Mouse (Mus musculus): Measurements from ENCODE around the gene Pnpla3. TPM values are rescaled to one million over a fixed set of nuclear protein-coding genes. Genes with fewer than 3 reads are reported as not detected.

The Pnpla3 gene
- polyA plus RNA-seq, 1 experiment = 0.61 TPM

GRCm38 (mm10) chr15:84126871-84127270 is 40.8 kb upstream of the Pnpla3 start:
- Histone ChIP-seq H3K9me3 (replicated peaks; ENCODE audit: control insufficient read depth, insufficient read depth, low read length, poor library complexity, severe bottlenecking) (no peaks in the 10 kb centered on the region), H3K4me3 (ENCODE audit: low read depth, low read length) (no peak overlapping the region), H3K27ac (ENCODE audit: insufficient read depth, low read length) (no peak overlapping the region), H3K4me1 (ENCODE audit: control insufficient read depth, insufficient read depth, low read length) (no peaks in the 10 kb centered on the region), H3K36me3 (ENCODE audit: control insufficient read depth, insufficient read depth, low read length, poor library complexity, severe bottlenecking) (no peaks in the 10 kb centered on the region), H3K9ac (ENCODE audit: low read depth, poor library complexity, severe bottlenecking) (no peak overlapping the region), H3K27me3 (ENCODE audit: control insufficient read depth, insufficient read depth, low read length, poor library complexity, severe bottlenecking) (no peaks in the 10 kb centered on the region)
- TF ChIP-seq POLR2A (IDR thresholded peaks at IDR 0.05; ENCODE audit: insufficient read depth, low read length) (no peak), CTCF (IDR thresholded peaks at IDR 0.05; ENCODE audit: low read depth, low read length) (peak; percentile 72), EP300 (IDR thresholded peaks at IDR 0.05; ENCODE audit: insufficient read depth, low read depth, low read length) (no peak)

GRCm38 (mm10) chr15:84131096-84131786 is 36.4 kb upstream of the Pnpla3 start:
- Histone ChIP-seq H3K4me1 (ENCODE audit: control insufficient read depth, insufficient read depth, low read length) (no peaks in the 10 kb centered on the region), H3K36me3 (ENCODE audit: control insufficient read depth, insufficient read depth, low read length, poor library complexity, severe bottlenecking) (no peaks in the 10 kb centered on the region), H3K9me3 (replicated peaks; ENCODE audit: control insufficient read depth, insufficient read depth, low read length, poor library complexity, severe bottlenecking) (no peaks in the 10 kb centered on the region), H3K27me3 (ENCODE audit: control insufficient read depth, insufficient read depth, low read length, poor library complexity, severe bottlenecking) (no peaks in the 10 kb centered on the region), H3K4me3 (ENCODE audit: low read depth, low read length) (peak overlapping the region; percentile 6; the same call in 1 of the 2 replicates), H3K27ac (ENCODE audit: insufficient read depth, low read length) (no peak overlapping the region), H3K9ac (ENCODE audit: low read depth, poor library complexity, severe bottlenecking) (no peak overlapping the region)
- TF ChIP-seq EP300 (IDR thresholded peaks at IDR 0.05; ENCODE audit: insufficient read depth, low read depth, low read length) (no peak), POLR2A (IDR thresholded peaks at IDR 0.05; ENCODE audit: insufficient read depth, low read length) (no peak)

- no peak for TF ChIP-seq CTCF (IDR thresholded peaks at IDR 0.05; ENCODE audit: low read depth, low read length)
- no peak for TF ChIP-seq POLR2A (IDR thresholded peaks at IDR 0.05; ENCODE audit: insufficient read depth, low read length)
- no peak for TF ChIP-seq EP300 (IDR thresholded peaks at IDR 0.05; ENCODE audit: insufficient read depth, low read depth, low read length)
- Histone ChIP-seq H3K27ac (ENCODE audit: insufficient read depth, low read length) (no peak overlapping the region), H3K9ac (ENCODE audit: low read depth, poor library complexity, severe bottlenecking) (no peak overlapping the region), H3K4me1 (ENCODE audit: control insufficient read depth, insufficient read depth, low read length) (peaks cover 2% of the 10 kb centered on the region), H3K9me3 (replicated peaks; ENCODE audit: control insufficient read depth, insufficient read depth, low read length, poor library complexity, severe bottlenecking) (no peaks in the 10 kb centered on the region), H3K27me3 (ENCODE audit: control insufficient read depth, insufficient read depth, low read length, poor library complexity, severe bottlenecking) (no peaks in the 10 kb centered on the region), H3K36me3 (ENCODE audit: control insufficient read depth, insufficient read depth, low read length, poor library complexity, severe bottlenecking) (no peaks in the 10 kb centered on the region), H3K4me3 (ENCODE audit: low read depth, low read length) (no peak overlapping the region)
Measured at GRCm38 (mm10) chr15:84131971-84132370, 35.7 kb upstream of the Pnpla3 start.

- Histone ChIP-seq H3K4me3 (ENCODE audit: low read depth, low read length) (no peak overlapping the region), H3K27me3 (ENCODE audit: control insufficient read depth, insufficient read depth, low read length, poor library complexity, severe bottlenecking) (no peaks in the 10 kb centered on the region), H3K4me1 (ENCODE audit: control insufficient read depth, insufficient read depth, low read length) (peaks cover 4% of the 10 kb centered on the region), H3K9ac (ENCODE audit: low read depth, poor library complexity, severe bottlenecking) (no peak overlapping the region), H3K27ac (ENCODE audit: insufficient read depth, low read length) (no peak overlapping the region), H3K36me3 (ENCODE audit: control insufficient read depth, insufficient read depth, low read length, poor library complexity, severe bottlenecking) (no peaks in the 10 kb centered on the region), H3K9me3 (replicated peaks; ENCODE audit: control insufficient read depth, insufficient read depth, low read length, poor library complexity, severe bottlenecking) (no peaks in the 10 kb centered on the region)
- TF ChIP-seq EP300 (IDR thresholded peaks at IDR 0.05; ENCODE audit: insufficient read depth, low read depth, low read length) (no peak), CTCF (IDR thresholded peaks at IDR 0.05; ENCODE audit: low read depth, low read length) (no peak), POLR2A (IDR thresholded peaks at IDR 0.05; ENCODE audit: insufficient read depth, low read length) (no peak)
Measured at GRCm38 (mm10) chr15:84133440-84133839, 34.2 kb upstream of the Pnpla3 start.

GRCm38 (mm10) chr15:84135472-84135871 is 32.2 kb upstream of the Pnpla3 start:
- no peak for TF ChIP-seq EP300 (IDR thresholded peaks at IDR 0.05; ENCODE audit: insufficient read depth, low read depth, low read length)
- peak; percentile 84 for TF ChIP-seq CTCF (IDR thresholded peaks at IDR 0.05; ENCODE audit: low read depth, low read length)
- H3K4me1 ChIP-seq (ENCODE audit: control insufficient read depth, insufficient read depth, low read length) = peaks cover 4% of the 10 kb centered on the region
- H3K27me3 ChIP-seq (ENCODE audit: control insufficient read depth, insufficient read depth, low read length, poor library complexity, severe bottlenecking) = no peaks in the 10 kb centered on the region
- no peak overlapping the region for H3K9ac ChIP-seq (ENCODE audit: low read depth, poor library complexity, severe bottlenecking)
- no peak overlapping the region for H3K27ac ChIP-seq (ENCODE audit: insufficient read depth, low read length)
- no peak overlapping the region for H3K4me3 ChIP-seq (ENCODE audit: low read depth, low read length)
- H3K9me3 ChIP-seq (replicated peaks; ENCODE audit: control insufficient read depth, insufficient read depth, low read length, poor library complexity, severe bottlenecking) = no peaks in the 10 kb centered on the region
- H3K36me3 ChIP-seq (ENCODE audit: control insufficient read depth, insufficient read depth, low read length, poor library complexity, severe bottlenecking) = no peaks in the 10 kb centered on the region

GRCm38 (mm10) chr15:84136473-84137415 is 30.9 kb upstream of the Pnpla3 start:
- Histone ChIP-seq H3K36me3 (ENCODE audit: control insufficient read depth, insufficient read depth, low read length, poor library complexity, severe bottlenecking) (no peaks in the 10 kb centered on the region), H3K4me3 (ENCODE audit: low read depth, low read length) (no peak overlapping the region), H3K9me3 (replicated peaks; ENCODE audit: control insufficient read depth, insufficient read depth, low read length, poor library complexity, severe bottlenecking) (no peaks in the 10 kb centered on the region), H3K27me3 (ENCODE audit: control insufficient read depth, insufficient read depth, low read length, poor library complexity, severe bottlenecking) (no peaks in the 10 kb centered on the region), H3K27ac (ENCODE audit: insufficient read depth, low read length) (no peak overlapping the region), H3K4me1 (ENCODE audit: control insufficient read depth, insufficient read depth, low read length) (peaks cover 4% of the 10 kb centered on the region), H3K9ac (ENCODE audit: low read depth, poor library complexity, severe bottlenecking) (no peak overlapping the region)
- TF ChIP-seq EP300 (IDR thresholded peaks at IDR 0.05; ENCODE audit: insufficient read depth, low read depth, low read length) = no peak
- TF ChIP-seq CTCF (IDR thresholded peaks at IDR 0.05; ENCODE audit: low read depth, low read length) = no peak
